Mouse (Mus musculus): ENCODE results near the gene B4galt3.
"Not testable (repeated sequence)": the region's sequence is repeated elsewhere in the genome, so short reads cannot be mapped to it uniquely, and the experiment has no call there.

Gene B4galt3

DNA sequence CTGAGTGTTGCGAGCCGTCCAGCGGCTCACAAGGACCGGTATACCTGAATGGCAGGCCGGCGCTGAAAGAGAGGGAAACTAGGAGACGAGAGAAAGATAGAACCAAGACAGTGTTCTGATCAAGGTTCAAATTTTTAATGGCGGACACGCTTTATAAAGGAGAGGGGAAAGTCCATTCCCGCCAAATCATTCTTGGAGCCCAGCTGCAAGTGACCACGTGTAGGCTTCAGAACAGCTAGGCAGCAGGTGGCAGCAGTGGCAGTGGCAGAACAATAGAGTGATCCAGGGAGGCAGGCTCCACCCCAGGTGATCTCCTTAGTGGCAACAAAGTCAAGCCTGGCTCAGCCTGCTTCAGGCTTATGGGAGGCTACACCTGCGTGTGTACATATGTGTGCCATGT lies 28.2 kb upstream of the B4galt3 start:
- DNase-seq: not testable (repeated sequence)

DNA sequence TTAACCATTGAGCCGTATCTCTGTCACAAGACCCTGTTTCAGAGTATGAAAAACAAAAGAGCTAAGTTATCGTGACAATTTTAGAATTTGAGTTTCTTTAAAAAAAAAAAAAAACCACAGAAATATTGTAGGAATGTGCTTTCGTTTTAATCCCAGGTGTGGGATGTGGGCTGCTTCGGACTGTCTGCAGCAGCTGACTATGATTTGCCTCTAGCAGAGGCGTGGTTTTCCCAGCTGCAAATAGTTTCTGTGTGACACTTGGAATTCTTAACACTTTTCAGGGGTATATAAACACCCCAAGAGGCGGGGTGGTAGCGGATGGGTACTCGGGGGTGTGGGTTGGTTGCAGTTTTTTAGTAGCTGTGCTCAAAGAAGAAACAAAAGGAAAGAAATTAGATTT lies 24.8 kb upstream of the B4galt3 start:
- no peak for DNase-seq

DNA sequence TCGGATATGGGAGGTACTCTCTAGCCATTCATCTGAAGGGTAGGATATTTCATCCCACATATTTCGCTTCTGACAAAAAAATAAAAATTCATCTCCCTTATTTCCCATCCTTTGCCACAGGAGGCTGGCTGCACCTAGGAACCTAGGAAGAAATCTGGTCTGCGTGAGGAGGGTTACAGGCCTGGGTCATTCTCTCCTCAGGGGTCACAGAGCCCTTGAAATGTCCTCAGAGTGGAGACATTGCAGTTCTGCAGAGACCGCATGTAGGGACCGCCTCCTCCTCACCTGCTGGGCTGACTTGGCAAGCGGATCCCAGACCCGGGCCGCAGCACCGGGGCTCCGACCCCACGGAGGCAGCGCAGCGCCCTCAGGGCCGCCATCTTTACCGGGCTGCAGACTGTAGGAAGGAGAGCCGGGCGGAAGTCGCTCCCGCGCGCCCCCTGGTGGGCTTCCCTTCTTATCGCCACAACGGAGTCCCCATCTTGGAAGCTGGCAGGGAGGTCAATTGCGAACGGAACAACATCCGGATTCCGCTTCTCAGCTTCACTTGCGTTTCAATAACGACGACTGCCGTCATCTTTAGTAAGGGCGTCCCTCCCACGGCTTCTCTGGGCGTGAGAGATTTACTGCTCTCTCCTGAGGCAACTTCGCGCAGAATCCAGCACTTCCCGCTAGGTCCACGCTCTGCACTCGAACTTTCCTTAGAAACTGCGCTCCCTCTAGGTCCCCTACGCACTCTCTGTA lies 23.2 kb upstream of the B4galt3 start:
- peak; percentile 98 for DNase-seq

DNA sequence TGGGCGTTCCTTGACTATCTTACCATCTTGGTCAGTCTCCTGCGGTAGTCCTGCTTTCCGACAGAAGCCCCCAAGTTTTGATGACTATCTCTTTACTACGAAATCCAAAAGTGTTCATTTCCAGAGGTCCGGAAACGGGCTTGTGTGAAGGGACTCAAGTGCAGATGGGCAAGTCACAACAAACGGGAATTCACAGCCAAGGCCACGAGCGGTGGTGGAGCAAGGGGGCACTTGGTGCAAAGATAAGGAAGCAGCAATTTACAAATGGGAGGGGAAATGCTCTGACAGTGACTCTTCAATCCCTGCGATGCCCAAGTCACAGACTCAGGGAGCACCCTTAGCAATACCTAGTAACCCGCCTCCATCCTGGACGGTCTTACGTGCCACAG lies 22.7 kb upstream of the B4galt3 start:
- peak; percentile 57 for DNase-seq

DNA sequence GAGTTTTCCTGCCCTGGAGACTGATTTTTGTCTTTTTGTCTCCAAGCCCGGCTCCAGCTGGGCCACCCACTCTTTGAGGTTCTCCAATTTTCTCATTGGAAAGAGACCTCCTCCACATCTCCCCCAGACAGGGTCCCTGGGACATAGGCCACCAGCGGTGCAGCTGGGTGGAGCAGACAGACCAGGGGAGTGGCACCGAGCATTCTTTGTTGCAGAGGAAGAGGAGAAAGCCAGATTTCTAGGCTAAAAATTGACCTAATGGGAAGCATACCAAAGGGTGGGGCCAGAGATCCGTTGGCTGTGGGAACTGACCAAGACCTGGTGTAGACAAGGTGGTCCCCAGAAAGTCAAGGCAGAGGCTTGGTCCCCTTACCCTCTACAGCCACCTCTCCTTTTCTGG lies 22.2 kb upstream of the B4galt3 start:
- DNase-seq: no peak

DNA sequence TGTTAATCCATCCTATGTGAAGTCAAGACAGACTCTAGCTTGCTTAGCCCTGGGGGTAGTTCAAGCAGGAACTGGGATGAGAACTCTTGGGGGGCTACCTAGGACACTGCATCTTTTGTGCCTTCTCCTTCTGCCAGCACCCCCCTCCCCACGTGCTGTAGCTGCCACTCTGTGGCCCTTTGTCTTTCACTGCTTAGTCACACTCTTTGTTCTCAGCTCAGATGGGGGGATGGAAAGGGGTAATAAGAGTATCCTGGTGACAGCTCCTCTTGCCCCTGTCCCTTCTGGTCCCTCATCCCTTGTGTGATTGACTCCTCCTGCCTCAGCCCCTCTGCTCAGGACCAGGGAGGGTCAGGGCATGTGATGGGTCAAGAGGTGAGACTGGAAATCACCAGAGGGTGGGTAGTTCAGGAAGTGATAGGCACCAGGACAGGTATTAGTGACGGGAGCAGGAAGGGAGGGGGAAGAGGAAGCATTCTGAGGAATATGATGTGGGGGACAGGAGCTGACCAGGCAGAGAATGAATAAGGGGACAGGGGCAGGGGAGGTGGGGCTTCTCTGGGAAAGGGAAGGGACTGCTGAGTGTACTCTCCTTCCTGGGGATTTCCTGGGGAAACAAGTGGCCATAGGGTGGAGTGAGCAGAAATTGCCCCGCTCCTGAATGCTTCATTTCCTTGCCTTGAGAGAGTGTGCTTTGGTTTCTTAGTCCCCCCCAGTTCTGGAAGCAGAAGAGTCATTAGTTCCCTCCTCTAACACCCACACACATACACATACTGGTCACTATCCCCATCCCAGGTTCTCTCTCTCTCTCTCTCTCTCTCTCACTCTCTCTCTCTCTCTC lies 21.5 kb upstream of the B4galt3 start:
- no peak for DNase-seq

DNA sequence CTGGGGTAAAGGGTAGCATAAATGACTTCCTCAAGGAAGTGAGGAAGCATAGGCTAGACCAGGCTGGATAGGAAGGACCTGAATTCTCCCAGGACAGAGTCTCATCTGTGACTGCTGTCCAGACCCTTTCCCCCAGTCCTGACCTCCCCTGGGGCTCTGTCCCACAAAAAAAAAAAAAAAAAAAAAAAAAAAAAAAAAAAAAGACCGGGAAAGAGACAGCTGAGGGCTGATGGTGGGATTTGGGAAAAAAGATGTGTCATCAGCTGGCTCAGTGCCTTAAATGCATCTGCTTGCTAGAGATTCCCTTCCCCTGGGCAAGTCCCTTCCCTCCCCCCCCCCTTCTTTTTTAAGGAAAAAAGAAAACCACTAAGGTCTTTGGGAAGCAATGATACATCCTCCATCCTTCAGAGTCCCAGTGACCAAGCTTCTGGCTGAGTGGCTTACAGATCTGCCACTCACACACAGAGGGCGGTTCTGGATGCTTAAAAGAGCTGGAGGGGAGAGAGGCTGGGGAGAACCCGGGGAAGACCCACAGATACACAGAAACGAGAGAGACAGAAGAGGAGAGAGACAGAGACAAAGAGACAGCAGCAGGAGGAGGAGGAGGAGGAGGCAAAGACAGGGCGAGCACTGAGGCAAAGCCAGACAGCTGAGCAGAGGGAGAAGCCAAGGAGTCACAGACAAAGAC lies 20.1 kb upstream of the B4galt3 start, which contains the start of gene Adamts4:
Adamts4 (plus strand) TSS at position 509 of the 688 bp plus-strand sequence.
- no peak for DNase-seq

DNA sequence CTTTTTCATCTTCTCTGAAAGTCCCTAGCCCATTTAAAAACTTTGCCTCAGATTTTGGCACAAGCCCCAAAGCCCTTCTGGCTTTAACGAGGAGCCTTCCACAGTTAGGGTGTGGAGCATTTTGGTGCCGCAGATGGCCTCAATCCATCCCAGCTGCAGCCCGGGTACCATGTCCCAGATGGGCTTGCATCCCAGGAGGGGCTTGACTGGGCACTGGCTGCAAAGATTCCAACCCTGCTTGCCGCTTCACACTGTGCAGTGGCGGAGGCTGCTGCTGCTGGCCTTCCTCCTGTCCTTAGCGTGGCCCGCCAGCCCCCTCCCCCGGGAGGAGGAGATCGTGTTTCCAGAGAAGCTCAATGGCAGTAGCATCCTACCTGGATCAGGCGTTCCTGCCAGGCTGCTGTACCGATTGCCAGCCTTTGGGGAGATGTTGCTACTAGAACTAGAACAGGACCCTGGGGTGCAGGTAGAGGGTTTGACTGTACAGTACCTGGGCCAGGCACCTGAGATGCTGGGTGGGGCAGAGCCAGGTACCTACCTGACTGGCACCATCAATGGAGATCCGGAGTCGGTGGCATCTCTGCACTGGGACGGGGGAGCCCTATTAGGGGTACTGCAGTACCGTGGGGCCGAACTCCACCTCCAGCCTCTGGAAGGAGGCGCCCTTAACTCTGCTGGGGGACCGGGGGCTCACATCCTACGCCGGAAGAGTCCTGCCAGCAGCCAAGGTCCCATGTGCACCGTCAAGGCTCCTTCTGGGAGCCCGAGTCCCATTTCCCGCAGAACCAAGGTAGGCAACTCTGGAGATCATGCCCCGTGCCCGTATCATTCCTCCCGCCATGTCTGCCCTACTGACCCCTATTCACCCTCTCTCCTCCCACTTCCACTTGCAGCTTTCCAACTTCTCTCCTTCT lies 19.2 kb upstream of the B4galt3 start, which contains the start of gene Ndufs2:
Ndufs2 (minus strand) TSS at position 709 of the 914 bp plus-strand sequence.
- DNase-seq: no peak

DNA sequence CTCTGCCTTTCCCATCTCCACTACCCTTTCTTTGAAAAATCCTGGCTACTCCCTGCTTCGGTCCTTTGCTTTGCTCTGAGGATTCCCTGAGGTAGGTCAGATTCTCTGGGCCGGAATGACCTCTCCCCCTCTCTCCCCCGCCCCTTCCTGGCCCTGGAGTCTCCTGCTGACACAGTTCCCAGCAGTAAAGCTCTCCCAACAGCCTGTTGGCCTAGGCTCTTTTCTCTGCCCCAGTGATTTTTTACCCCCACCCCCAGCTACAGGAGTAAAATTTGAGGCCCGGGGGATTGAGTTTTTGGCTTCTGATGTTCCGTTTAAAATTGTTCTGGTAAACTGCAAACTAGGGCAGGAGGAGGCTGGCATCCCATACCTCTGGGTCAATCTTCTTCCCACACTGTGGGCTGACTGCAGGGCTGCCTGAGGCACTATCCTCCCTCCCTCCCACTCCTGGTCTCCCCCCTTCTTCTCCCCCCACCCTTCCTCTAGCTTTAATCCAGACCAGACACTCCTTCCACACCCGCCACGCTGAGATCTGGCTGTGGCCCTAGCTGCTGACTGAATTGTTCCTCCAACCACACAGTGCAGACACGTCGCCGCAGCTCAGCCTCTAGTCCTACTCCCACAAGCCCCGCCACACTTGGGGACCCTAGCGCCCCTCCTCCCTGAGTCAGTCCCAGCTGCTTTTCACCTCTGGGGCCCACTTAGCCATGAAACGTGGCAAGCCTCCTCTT lies 18.4 kb upstream of the B4galt3 start:
- DNase-seq: peak; percentile 42

DNA sequence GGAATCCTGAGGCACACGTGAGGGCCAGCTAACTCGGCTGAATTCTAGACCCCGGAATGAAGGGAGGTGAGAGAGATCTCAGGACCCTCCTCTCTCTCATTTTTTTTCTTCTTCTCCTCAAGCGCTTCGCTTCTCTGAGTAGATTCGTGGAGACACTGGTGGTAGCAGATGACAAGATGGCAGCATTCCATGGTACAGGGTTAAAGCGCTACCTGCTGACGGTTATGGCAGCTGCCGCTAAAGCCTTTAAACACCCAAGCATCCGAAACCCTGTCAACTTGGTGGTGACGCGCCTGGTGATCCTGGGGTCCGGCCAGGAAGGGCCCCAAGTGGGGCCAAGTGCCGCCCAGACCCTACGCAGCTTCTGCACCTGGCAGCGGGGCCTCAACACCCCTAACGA lies 17.7 kb upstream of the B4galt3 start:
- DNase-seq: no peak

DNA sequence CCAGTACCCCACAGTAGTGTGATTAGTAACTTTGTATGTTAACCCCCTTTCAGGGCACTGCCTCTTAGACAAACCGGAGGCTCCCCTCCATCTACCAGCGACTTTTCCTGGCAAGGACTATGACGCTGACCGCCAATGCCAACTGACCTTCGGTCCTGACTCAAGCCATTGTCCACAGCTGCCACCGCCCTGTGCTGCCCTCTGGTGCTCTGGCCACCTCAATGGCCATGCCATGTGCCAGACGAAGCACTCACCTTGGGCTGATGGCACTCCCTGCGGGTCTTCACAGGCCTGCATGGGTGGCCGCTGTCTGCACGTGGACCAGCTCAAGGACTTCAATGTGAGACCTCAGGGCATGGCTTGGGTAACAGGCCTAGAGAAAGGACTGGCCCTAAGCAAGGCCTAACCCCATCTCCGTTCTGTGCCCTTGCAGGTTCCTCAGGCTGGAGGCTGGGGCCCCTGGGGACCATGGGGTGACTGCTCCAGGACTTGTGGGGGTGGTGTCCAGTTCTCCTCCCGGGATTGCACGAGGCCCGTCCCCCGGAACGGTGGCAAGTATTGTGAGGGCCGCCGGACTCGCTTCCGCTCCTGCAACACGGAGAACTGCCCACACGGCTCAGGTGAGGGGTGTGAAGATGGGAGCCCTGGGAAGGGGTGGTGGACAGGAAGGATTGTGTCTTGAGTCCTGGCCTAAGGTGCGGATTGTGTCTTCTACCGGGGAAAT lies 13.9 kb upstream of the B4galt3 start:
- no peak for DNase-seq

DNA sequence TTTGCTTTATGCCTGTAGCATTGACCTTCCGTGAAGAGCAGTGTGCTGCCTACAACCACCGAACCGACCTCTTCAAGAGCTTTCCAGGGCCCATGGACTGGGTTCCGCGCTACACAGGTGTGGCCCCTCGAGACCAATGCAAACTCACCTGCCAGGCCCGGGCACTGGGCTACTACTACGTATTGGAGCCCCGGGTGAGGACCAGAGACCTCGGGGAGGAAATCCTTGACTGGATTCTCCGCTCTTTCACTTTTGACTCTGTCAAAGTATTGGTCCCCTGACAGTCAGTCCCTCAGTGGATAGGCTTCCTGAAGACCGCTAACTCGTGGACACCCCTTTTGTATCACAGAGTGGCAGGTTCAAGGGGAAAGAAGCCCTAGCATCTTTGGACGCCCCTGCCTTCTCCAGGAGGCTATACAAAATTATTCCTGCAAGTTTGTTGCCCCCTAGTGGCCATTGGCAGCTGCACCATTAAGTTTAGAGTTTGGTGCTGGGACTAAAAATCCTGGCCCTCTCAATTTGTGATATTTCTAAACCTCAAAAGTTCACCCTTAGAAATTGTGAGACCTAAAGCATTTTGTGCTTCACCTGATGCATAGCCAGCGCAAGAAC lies 13.1 kb upstream of the B4galt3 start:
- DNase-seq: peak; percentile 73

DNA sequence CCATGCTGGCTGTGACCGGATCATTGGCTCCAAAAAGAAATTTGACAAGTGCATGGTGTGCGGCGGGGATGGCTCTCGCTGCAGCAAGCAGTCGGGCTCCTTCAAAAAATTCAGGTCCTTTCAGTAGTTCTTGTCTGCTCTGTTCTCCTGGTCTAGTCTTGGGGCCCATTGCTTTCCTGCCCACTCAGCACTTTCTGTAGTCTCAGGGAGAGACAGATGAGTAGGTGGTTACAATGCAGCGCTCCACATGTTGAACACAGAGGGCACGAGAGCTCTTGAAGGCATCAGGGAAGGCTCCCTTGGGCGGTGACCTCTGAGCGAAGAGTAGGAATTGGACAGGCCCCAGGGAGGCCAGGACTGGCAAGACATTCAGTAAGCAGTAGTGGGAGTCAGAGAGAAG lies 12.3 kb upstream of the B4galt3 start:
- DNase-seq: no peak

DNA sequence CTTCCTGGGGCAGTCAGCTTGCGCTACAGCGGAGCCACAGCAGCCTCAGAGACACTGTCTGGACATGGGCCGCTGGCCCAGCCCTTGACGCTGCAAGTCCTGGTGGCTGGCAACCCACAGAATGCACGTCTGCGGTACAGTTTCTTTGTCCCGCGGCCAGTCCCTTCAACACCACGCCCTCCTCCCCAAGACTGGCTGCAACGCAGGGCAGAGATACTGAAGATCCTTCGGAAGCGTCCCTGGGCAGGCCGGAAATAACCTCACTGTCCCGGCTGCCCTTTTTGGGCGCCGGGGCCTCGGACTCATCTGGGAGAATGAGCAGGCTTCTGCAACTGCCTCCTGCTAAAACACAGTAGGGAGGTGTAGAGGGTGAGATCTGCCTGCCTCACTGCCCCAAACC lies 11.2 kb upstream of the B4galt3 start:
- DNase-seq: no peak

DNA sequence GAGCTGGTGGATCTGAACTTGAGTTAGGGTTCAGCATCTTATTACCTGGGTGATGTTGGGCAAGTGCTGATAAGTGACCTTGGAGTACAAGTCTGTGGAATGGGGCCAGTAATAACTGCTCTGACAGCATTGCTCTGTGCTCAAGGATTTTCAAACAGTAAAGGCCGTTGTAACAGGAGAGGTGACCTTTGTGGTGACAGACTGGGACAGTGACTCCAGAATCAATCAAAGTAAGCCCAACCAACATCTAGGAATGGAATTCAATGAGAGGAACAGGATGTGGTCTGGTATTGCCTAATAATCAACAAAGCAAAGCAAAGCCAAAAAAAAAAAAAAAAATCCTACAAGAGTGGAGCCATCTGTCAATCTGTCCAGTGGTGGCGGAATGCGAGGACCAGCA lies 9.8 kb upstream of the B4galt3 start:
- DNase-seq: no peak

DNA sequence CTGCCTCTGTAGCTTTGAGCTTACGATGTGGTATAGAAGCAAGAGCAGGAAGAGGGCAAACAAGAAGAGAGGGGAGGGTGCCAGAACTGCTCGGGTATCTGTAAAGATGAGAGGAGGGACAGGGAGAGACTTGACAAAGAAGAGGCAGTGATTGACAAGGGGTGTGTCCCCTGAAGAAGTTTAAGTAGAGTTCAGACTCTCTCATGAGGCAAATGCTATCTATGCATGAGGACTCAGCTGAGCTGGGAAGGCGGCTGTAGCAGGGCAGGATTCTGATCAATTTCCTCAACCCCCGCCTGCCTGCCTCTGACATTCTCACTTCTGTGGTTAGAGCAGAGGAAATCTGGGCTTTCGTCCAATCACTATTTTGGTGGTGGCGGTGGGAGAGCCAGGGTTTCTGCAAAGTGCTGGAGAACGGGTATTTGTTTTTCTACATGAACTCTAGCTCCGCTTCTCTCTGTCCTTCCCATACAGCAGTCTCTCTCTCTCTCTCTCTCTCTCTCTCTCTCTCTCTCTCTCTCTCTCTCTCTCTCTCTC lies 7.5 kb upstream of the B4galt3 start:
- no peak for DNase-seq

DNA sequence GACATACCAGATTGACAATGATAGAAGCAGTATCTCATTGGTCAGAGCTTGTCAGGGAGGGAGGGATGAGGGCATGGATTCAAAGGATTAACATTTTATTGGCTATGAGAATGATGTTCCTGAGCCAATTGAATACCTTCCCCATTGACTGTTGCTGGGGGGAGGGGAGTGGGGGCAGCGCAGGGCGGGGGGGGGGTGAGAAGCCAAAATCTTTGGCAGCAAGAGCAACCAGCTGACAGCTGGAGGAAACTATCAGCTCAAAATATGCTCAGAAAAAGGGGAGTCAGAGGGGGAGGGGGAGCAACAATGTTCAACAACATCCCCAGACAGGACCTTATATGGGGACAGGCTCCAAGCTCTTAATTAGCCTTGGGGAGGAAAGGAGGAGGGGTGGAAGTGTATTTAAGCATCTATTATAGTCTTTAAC lies 6.9 kb upstream of the B4galt3 start:
- DNase-seq: no peak

DNA sequence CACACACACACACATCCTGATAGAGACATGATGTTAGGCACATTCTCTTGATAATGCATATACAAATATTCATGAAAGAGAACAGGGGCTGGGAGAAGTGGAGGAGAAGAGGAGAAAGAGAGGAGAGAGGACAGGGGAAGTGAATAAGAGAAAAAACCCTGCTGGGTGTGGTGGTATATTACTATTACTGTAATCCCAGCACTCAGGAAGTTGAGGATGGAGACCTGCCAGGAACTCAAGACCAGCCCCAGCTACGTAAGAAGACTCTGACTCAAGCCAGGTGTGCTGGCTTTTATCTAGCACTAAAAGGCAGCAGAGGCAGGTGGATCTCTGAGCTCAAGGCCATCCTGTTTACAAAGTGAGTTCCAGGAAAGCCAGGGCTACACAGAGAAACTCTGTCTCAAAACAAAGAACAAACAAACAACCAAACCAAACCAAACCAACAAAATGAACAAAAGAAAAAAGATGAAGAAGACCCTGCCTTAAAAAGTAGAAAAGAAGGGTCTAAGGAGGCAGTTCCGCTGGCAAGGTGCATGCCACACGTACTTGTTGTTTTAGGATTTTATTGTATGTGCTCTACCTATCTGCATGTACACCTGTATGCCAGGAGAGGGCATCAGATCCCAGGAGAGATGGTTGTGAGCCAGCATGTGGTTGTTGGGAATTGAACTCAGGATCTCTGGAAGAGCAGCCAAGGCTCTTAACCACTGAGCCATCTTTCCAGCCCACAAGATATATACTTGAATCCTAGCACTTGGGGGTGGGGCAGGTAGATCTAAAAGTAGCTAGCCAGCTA lies 6.3 kb upstream of the B4galt3 start:
- DNase-seq: no peak

DNA sequence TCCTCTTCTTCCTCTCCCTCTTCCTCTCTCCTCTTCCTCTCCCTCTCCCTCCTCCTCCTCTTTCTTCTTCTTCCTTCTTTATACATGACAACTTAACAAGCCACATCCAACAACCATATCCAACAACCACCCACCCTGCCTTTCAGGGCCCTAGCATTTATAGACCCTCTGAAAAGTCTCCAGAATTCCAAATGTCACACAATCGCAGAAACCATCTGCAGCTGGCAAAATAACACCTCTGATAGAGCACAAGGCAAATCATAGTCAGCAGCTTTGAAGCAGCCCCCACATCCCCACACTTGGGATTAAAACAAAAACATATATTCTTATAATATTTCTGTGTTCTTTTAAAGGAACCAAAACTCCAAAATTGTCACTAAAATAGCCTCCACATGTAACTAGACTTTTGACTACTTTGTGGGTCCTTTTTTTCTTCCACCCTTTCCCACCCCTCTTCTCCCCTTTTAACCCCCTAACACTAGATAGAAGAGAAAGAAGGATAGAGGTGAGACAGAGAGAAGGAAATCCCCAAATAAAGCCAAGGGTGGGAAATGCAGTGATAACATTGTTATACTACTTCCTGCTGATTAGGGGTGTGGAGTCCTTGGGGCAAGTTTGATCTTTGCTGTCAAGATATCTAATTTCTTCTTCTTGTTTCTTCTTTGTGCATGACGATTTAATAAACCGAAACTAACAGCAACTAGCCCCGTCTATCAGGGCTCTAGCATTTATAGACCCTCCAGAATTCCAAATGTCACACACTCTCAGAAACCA lies 4.0 kb upstream of the B4galt3 start:
- no peak for DNase-seq
